Mouse (Mus musculus): ENCODE measurements around the gene Kdm5a. TPM values are rescaled to one million over a fixed set of nuclear protein-coding genes. Genes with fewer than 3 reads are reported as not detected.
A peak's percentile ranks its signal among the peaks of the same experiment; 100 is the strongest.

Gene Kdm5a
- 49.0 and 49.9 TPM in 2 replicates for polyA plus RNA-seq (2016; fragmentation: Nextera tagmentation; extraction: Ambion mirVana)

DNA sequence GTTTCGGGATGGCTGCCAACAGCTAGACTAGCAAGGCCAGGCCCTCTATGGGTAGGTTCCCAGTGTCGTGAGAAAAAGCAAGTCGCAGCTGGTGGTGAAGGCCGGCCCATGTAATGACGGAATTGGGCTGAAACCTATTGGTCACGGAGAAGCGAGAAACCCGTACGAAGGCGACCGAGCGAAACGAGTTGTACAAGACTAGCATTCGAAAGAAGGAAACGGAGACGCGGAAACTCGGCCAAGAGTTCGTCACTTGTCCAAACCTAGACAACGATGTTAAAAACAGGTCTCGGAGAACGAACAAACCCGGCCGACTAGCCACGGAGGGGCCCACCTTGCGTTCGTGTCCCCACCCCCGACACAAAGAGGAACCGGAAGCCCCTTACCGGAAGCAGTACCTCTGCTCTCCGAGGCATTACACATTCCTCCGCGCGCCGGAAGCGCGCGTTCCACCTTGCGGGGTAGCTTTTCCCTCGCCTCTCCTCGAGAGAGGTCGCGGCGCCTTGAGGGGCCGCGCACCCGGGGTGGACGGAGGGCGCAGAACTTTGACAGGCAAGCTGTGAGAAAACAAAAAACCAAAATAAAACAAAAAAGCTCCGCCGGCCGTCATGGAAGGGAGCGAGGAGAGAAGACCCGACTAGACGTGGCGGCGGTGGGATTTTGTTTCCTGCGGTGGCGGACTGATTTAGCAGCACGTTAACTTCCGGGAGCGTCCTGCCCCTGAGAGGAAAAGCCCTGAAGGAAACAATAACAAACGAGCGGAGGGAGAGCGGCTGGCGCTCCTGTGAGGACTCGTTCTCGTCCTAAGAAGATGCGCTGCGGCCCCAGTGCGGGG lies at the start of gene Kdm5a, which contains the start of gene Ccdc77:
Gene Kdm5a (plus strand): TSS at position 437 of the 835 bp plus-strand sequence.
Gene Ccdc77 (minus strand): TSS at position 687 of the 835 bp plus-strand sequence.
- H3K27ac ChIP-seq (replicated peaks), result peak within 1 kb of the TSS; percentile 95
- DNase-seq (ENCODE audit: low spot score), result peak; percentile 97
- H3K4me1 ChIP-seq, result peaks cover 20% of the 10 kb centered on the region
- H3K9me3 ChIP-seq (replicated peaks), result no peaks in the 10 kb centered on the region
- H3K4me3 ChIP-seq, result peak within 1 kb of the TSS; percentile 99
- WGBS, result under 1% methylated on average over 71 of the region's 71 CpGs
- peaks cover 25% of the 10 kb centered on the region for H3K36me3 ChIP-seq
- no peaks in the 10 kb centered on the region for H3K27me3 ChIP-seq (ENCODE audit: low read depth, poor library complexity, severe bottlenecking)

DNA sequence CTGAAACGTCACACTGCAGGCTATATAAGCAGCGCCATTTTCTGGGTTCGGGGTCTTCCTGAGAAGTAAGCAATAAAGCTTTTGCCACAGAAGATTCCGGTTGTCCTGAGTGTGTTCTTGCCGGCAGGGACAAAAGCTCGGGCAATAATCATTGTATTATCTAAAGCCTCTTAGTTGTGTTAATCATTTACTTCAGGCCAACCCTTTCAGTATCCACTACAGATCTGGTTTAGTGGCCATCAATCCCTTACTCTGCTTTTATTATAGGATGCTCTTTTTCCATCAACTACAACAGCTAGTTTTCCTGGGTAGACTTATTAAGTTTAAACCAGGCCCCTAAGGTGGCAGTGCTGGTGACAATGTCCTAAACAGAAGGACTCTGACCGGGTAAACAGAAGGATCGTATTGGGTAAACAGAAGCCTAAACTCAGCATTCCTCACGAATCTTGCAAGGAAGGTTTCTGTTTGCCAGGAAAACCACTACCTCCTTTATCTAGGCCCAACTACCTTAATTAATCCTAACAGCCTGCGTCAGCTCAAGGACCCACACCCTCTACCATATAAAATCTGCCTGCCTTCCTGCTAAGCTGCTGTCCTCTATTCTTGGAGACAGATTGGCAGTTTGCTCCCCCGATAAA lies 45.5 kb upstream of the Kdm5a start:
- 84% methylated on average over 11 of the region's 11 CpGs for WGBS
- no peak overlapping the region for H3K4me3 ChIP-seq
- no peak overlapping the region for H3K27ac ChIP-seq (replicated peaks)
- H3K9me3 ChIP-seq (replicated peaks), result no peaks in the 10 kb centered on the region
- no peaks in the 10 kb centered on the region for H3K36me3 ChIP-seq
- no peak for DNase-seq (ENCODE audit: low spot score)
- H3K4me1 ChIP-seq, result no peaks in the 10 kb centered on the region
- no peaks in the 10 kb centered on the region for H3K27me3 ChIP-seq (ENCODE audit: low read depth, poor library complexity, severe bottlenecking)

DNA sequence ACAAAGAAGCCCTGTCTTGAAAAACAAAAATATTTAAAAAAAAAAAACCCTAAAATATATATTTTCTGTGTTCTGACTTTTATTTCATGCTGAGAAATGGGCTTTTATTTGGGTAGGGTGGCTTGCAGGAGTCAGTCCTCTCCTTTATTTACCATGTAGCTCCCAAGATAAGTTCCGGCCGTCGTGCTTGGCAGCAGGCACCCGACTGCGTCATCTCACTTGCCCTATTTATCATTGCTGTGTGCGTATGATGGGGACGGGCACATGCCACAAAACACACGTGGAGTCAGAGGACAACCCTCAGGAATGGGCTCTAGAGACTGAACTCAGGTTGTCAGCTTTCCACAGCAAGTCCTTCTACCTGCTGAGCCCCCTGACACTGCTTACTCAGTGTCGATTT lies 44.8 kb upstream of the Kdm5a start:
- 92% methylated on average over 9 of the region's 9 CpGs for WGBS

DNA sequence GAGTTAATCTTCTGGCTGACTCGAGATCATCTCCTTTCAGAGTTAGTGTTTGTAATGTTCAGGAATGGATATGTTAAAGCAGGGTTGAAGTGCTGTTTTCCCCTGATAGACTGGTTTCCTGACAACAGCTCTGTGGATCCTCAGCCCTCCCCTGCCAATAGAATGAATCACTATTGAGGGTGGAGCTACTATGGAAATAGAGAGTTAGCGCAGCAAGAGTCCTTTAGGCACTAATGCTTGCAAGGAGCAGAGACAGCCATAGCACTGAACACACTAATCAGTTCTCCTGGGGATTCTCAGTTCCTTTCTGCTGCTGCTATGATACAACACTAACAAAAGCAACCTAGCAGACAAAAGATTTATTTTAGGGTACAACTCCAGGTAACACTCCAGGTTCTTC lies 43.6 kb upstream of the Kdm5a start:
- no peak overlapping the region for H3K27ac ChIP-seq (replicated peaks)
- WGBS, result 68% methylated on average over 2 of the region's 2 CpGs
- H3K36me3 ChIP-seq, result peaks cover 17% of the 10 kb centered on the region
- no peak overlapping the region for H3K4me3 ChIP-seq
- no peaks in the 10 kb centered on the region for H3K27me3 ChIP-seq (ENCODE audit: low read depth, poor library complexity, severe bottlenecking)
- H3K4me1 ChIP-seq, result no peaks in the 10 kb centered on the region
- H3K9me3 ChIP-seq (replicated peaks), result no peaks in the 10 kb centered on the region
- no peak for DNase-seq (ENCODE audit: low spot score)

More for the DNA sequence above, 44.8 kb upstream of the Kdm5a start:
- Histone ChIP-seq H3K27me3 (ENCODE audit: low read depth, poor library complexity, severe bottlenecking) (no peaks in the 10 kb centered on the region), H3K9me3 (replicated peaks) (no peaks in the 10 kb centered on the region), H3K36me3 (peaks cover 6% of the 10 kb centered on the region), H3K4me3 (no peak overlapping the region), H3K4me1 (no peaks in the 10 kb centered on the region), H3K27ac (replicated peaks) (no peak overlapping the region)
- DNase-seq (ENCODE audit: low spot score), result no peak

DNA sequence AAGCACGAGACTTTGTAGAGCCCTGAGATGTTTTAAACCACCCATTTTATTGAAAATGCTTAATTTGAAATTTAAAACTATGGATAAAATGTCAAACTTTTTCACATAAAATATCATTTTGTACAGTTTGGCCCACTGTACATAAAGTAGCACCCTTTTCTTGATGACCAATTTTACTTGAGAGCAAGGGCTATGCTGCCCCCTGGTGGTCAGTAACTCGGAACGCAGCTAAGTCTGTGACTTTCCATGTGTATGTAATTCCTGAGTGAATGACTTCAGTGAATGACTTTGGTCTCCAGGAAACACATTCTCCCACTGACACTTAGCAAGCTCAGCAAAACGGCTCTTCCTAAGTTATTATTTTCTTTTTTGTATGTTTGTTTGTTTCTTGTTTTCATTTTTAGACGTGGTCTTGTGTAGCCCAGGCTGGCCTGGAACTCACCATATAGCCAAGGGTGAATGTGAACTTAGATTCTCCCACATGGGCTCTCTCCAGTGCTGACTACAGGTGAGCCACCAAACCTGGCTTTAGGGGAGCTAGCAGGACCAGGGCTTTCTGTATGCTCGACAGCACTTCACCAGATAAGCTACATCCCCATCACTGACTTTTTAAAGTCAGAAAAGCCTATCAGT lies 39.5 kb upstream of the Kdm5a start:
- WGBS, result 32% methylated on average over 6 of the region's 6 CpGs

DNA sequence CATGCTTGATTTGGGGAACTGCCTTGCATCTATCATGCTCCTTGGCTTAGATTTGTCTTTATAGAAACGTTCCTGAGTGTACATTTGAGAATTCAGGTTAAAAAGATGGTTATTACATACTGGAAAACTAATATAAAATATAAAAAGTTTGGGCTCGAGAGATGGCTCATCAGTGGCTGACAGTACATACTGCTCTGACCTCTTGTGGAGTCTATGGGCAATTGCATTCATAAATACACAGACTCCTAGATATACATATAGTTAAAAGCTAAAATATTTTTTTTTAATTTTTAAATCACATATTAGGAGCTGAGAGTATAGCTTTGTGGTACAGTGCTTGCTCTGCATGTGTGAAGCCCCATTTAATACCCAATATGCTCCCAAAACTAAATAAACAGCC lies 31.6 kb upstream of the Kdm5a start:
- Histone ChIP-seq H3K27me3 (ENCODE audit: low read depth, poor library complexity, severe bottlenecking) (no peaks in the 10 kb centered on the region), H3K27ac (replicated peaks) (no peak overlapping the region), H3K4me1 (no peaks in the 10 kb centered on the region), H3K4me3 (no peak overlapping the region), H3K36me3 (peaks cover 93% of the 10 kb centered on the region), H3K9me3 (replicated peaks) (no peaks in the 10 kb centered on the region)
- 86% methylated on average over 2 of the region's 2 CpGs for WGBS
- no peak for DNase-seq (ENCODE audit: low spot score)

More for the DNA sequence above, 39.5 kb upstream of the Kdm5a start:
- no peak overlapping the region for H3K4me3 ChIP-seq
- DNase-seq (ENCODE audit: low spot score), result peak; percentile 49
- H3K4me1 ChIP-seq, result no peaks in the 10 kb centered on the region
- H3K27ac ChIP-seq (replicated peaks), result no peak overlapping the region
- H3K27me3 ChIP-seq (ENCODE audit: low read depth, poor library complexity, severe bottlenecking), result no peaks in the 10 kb centered on the region
- H3K9me3 ChIP-seq (replicated peaks), result no peaks in the 10 kb centered on the region
- peaks cover 37% of the 10 kb centered on the region for H3K36me3 ChIP-seq

DNA sequence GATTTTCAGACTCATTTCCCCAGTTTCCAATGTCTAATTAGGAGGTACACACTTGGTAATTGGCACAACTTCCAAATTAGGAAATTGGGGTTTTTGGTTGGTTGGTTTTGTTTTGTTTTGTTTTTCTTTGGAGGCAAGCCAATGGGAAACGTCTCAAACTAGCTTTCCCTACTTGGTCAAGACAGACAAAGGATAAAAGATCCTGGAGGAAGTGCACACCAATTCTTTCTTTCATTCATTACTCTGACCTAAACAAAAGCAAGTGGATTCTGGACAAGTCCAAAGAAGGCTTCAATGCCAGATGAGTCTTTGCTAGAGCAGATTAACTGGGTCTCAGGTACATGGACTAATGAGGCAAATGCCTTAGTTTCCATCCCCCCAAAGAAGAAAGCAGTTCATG lies 19.9 kb upstream of the Kdm5a start:
- H3K27me3 ChIP-seq (ENCODE audit: low read depth, poor library complexity, severe bottlenecking), result no peaks in the 10 kb centered on the region
- H3K36me3 ChIP-seq, result peaks cover 99% of the 10 kb centered on the region
- DNase-seq (ENCODE audit: low spot score), result no peak
- no peaks in the 10 kb centered on the region for H3K4me1 ChIP-seq
- no peaks in the 10 kb centered on the region for H3K9me3 ChIP-seq (replicated peaks)
- WGBS, result 71% methylated on average over 1 of the region's 1 CpGs
- no peak overlapping the region for H3K27ac ChIP-seq (replicated peaks)
- no peak overlapping the region for H3K4me3 ChIP-seq

DNA sequence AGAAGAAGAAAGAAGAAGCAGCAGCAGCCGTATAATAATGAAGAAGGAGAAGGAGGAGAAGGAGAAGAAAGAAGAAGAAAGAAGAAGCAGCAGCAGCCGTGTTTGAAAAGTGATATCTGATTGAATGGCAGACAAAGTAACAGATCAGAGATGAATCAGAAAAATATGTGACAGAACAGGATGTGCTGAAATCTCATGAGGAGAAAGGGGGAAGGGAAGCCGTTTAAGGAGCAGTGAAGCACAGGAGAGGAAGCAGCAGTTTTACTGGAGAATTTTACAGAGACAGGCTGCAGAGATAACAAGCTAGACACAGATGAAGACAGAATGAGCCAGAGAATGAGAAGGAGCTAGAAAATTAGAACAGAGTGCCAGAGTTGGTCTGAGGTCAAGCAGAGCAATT lies 14.9 kb upstream of the Kdm5a start:
- H3K4me1 ChIP-seq, result no peaks in the 10 kb centered on the region
- no peaks in the 10 kb centered on the region for H3K27me3 ChIP-seq (ENCODE audit: low read depth, poor library complexity, severe bottlenecking)
- no peak overlapping the region for H3K4me3 ChIP-seq
- H3K36me3 ChIP-seq, result peaks cover 94% of the 10 kb centered on the region
- DNase-seq (ENCODE audit: low spot score), result no peak
- no peak overlapping the region for H3K27ac ChIP-seq (replicated peaks)
- no peaks in the 10 kb centered on the region for H3K9me3 ChIP-seq (replicated peaks)
- 95% methylated on average over 3 of the region's 3 CpGs for WGBS

DNA sequence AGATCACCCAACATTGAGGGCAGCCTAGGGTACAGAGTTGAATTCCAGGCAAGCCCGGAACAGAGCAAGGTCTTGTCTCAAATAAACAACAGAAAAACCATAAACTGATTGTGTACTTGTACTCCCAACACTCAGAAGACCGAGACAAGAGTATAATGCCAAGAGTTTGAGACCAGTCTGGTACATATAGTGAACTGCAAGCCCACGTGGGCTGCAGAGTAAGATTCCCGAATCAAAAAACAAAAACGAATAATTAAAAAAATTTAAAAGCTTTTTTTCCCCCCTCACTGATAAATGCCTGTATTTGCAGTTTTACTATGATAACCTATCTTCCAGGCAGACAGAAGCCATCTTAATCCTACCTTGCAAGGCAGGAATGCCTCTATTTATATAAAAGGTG lies 7.4 kb upstream of the Kdm5a start:
- Histone ChIP-seq H3K9me3 (replicated peaks) (no peaks in the 10 kb centered on the region), H3K4me1 (peaks cover 12% of the 10 kb centered on the region), H3K4me3 (peak overlapping the region; percentile 74), H3K36me3 (peaks cover 25% of the 10 kb centered on the region), H3K27me3 (ENCODE audit: low read depth, poor library complexity, severe bottlenecking) (no peaks in the 10 kb centered on the region), H3K27ac (replicated peaks) (peak overlapping the region; percentile 89)
- 40% methylated on average over 5 of the region's 5 CpGs for WGBS
- no peak for DNase-seq (ENCODE audit: low spot score)

DNA sequence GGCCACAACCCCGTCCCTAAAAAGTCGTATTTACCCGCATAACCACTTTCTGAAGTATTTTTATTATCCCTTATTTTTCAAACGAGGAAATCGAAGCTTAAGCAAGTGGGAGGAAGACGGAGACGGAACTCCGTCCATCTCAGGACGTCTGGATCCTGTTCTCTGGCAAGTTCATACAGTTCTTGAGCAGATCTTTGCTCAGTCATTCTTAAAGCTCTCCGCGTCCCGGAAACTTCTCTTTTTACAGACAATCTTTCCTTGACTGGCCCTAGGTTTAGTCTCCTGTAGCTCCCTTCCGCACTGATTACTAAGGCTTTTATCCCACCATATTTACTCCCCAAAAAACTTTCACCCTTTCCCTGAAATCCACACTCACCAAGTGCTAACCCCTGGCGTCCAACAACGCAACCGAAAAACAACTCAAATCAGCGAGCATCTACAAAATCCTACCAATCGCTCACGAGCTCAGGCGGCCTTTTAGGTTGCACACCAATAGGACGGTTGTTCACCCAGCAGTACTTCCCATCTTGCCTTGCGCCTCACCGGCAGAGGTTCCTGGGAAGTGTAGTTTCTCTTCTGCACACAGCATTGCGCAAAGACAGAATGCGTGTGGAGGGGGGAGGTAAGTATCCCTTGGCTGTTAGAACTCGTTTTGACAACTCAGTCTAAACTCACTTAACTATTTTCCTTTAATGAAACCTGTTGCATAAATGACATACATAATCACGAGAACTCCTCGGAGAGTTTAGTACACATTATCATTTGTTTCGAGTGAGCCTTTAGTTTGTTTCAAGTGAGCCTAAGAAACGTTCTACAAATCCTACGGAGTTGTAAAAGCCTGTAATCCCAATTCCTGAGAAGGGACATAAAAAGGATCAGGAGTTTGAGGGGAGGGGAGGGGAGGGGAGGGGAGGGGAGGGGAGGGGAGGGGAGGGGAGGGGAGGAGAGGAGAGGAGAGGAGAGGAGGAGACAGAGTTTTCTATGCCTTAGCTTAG lies 6.7 kb upstream of the Kdm5a start:
- Histone ChIP-seq H3K4me1 (peaks cover 12% of the 10 kb centered on the region), H3K27me3 (ENCODE audit: low read depth, poor library complexity, severe bottlenecking) (no peaks in the 10 kb centered on the region), H3K36me3 (peaks cover 17% of the 10 kb centered on the region), H3K9me3 (replicated peaks) (no peaks in the 10 kb centered on the region), H3K4me3 (peak overlapping the region; percentile 74), H3K27ac (replicated peaks) (peak overlapping the region; percentile 89)
- whole genome bisulfite sequencing, result 1% methylated on average over 31 of the region's 31 CpGs
- peak; percentile 87 for DNase-seq (ENCODE audit: low spot score)

DNA sequence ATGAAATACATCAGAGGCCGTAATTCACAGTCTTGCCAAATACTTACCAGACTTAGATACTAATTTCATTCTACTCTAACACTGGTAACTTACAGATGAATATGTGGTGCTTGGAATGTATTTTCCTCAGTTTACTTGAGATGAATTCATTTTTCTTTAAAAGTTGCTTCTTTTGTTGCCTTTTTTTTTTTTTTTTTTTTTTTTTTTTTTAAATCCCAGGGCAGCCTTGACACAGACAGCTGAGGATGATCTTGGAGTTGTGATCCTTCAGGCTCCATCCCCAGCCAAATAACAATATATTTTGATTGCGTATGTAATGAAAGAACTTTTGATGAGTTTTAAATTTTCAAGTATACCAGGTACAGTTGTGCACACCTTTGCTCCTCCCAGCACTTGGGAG lies 1.8 kb upstream of the Kdm5a start:
- Histone ChIP-seq H3K36me3 (peaks cover 8% of the 10 kb centered on the region), H3K4me3 (no peak overlapping the region), H3K4me1 (peaks cover 24% of the 10 kb centered on the region), H3K27ac (replicated peaks) (no peak overlapping the region), H3K9me3 (replicated peaks) (no peaks in the 10 kb centered on the region), H3K27me3 (ENCODE audit: low read depth, poor library complexity, severe bottlenecking) (no peaks in the 10 kb centered on the region)
- DNase-seq (ENCODE audit: low spot score), result no peak
- WGBS, result 98% methylated on average over 2 of the region's 2 CpGs

Data from midbrain, embryonic 10.5 days (tissue).